ENCODE assay signal across 8 mouse cellular contexts in genomic region chr8:84909162-84909767, GRCm38 (mm10). TPM values are rescaled to one million over a fixed set of nuclear protein-coding genes. Genes with fewer than 3 reads are reported as not detected.
DNase-seq lines count a peak whose midpoint lies in the region; ATAC-seq and TF ChIP-seq lines count a peak whose summit lies in the region.

No protein-coding gene starts in this region.

- no peaks in the 10 kb centered on the region for H3K9me3 ChIP-seq in limb, embryonic 15.5 days
- H3K9me3 ChIP-seq in stomach, postnatal 0 days (ENCODE audit: control insufficient read depth, low read length), result no peaks in the 10 kb centered on the region

- H3K4me1 ChIP-seq in testis, adult 2 months (ENCODE audit: control insufficient read depth, insufficient read depth, low read length), result peaks cover 30% of the 10 kb centered on the region
- peaks cover 31% of the 10 kb centered on the region for H3K4me1 ChIP-seq in limb, embryonic 15.5 days
- 0 out of 2 replicates have a peak, but pooled peaks cover 3% of the 10 kb centered on the region for H3K4me1 ChIP-seq in stomach, postnatal 0 days (replicated peaks; ENCODE audit: control insufficient read depth, insufficient read depth)

- no peaks in the 10 kb centered on the region; the same call in 1 of the 2 replicates for H3K27me3 ChIP-seq in testis, adult 2 months (ENCODE audit: control insufficient read depth, insufficient read depth, low read length)
- H3K27me3 ChIP-seq in limb, embryonic 15.5 days, result peaks cover 39% of the 10 kb centered on the region
- H3K27me3 ChIP-seq in stomach, postnatal 0 days (ENCODE audit: control insufficient read depth, insufficient read depth, low read length), result no peaks in the 10 kb centered on the region

- 46% methylated on average over 20 of the region's 20 CpGs for WGBS in limb, embryonic 15.5 days
- WGBS in stomach, postnatal 0 days, result 49% methylated on average over 20 of the region's 20 CpGs

- ATAC-seq in limb, embryonic 15.5 days (ENCODE audit: insufficient number of reproducible peaks, low FRiP score, low TSS enrichment, low read depth), result no peak
- no peak for ATAC-seq in stomach, postnatal 0 days (ENCODE audit: low FRiP score, low TSS enrichment)

- peak overlapping the region; percentile 89 for H3K4me3 ChIP-seq in gastrocnemius, adult 2 months
- H3K4me3 ChIP-seq in testis, adult 2 months (ENCODE audit: control insufficient read depth, low read depth, low read length), result peak overlapping the region; percentile 57
- peak overlapping the region; percentile 55 for H3K4me3 ChIP-seq in limb, embryonic 15.5 days
- H3K4me3 ChIP-seq in stomach, postnatal 0 days (ENCODE audit: low read depth, low read length), result peak overlapping the region; percentile 53

- no peak for TF ChIP-seq EP300 in stomach, postnatal 0 days (optimal IDR thresholded peaks at IDR 0.05)

- H3K36me3 ChIP-seq in testis, adult 2 months (ENCODE audit: control insufficient read depth, insufficient read depth, low read length), result no peaks in the 10 kb centered on the region
- 0 out of 2 replicates have a peak, but pooled peaks cover 3% of the 10 kb centered on the region for H3K36me3 ChIP-seq in limb, embryonic 15.5 days
- no peaks in the 10 kb centered on the region for H3K36me3 ChIP-seq in stomach, postnatal 0 days (ENCODE audit: control insufficient read depth, insufficient read depth, low read length)

- no peak for TF ChIP-seq POLR2A in testis, adult 2 months (IDR thresholded peaks at IDR 0.05; ENCODE audit: control insufficient read depth, low read depth, low read length)

- peak overlapping the region; percentile 85 for H3K27ac ChIP-seq in gastrocnemius, adult 2 months
- no peak overlapping the region for H3K27ac ChIP-seq in testis, adult 2 months (ENCODE audit: control insufficient read depth, insufficient read depth, low read depth, low read length)
- no peak overlapping the region for H3K27ac ChIP-seq in limb, embryonic 15.5 days
- no peak overlapping the region for H3K27ac ChIP-seq in stomach, postnatal 0 days (replicated peaks)

- no peak for DNase-seq in gastrocnemius, adult 2 months
- DNase-seq in gastrocnemius, postnatal 36 days, result no peak
- DNase-seq in testis, postnatal 14 days (ENCODE audit: low spot score), result no peak
- DNase-seq in stomach, postnatal 0 days (ENCODE audit: low spot score), result no peak
- no peak for DNase-seq in adrenal gland, adult 2 months
- DNase-seq in adipocyte (ENCODE audit: low spot score), result no peak

- intact Hi-C loops in gastrocnemius, adult 2 months (cut with DNase I), result no loop called here
- intact Hi-C loops in gastrocnemius, postnatal 36 days (cut with DNase I), result no loop called here

- TF ChIP-seq CTCF in gastrocnemius, adult 2 months (IDR thresholded peaks at IDR 0.05), result no peak
- TF ChIP-seq CTCF in testis, adult 2 months (IDR thresholded peaks at IDR 0.05; ENCODE audit: control insufficient read depth, insufficient read depth, insufficient replicate concordance, low read depth, low read length), result no peak
- TF ChIP-seq CTCF in stomach, postnatal 0 days (IDR thresholded peaks at IDR 0.05; ENCODE audit: low read depth), result no peak

- H3K4me2 ChIP-seq in limb, embryonic 15.5 days, result peak overlapping the region; percentile 71
- peak overlapping the region; percentile 90 for H3K4me2 ChIP-seq in stomach, postnatal 0 days (replicated peaks; ENCODE audit: low read depth)

- peak overlapping the region; percentile 48 for H3K9ac ChIP-seq in limb, embryonic 15.5 days
- H3K9ac ChIP-seq in stomach, postnatal 0 days (ENCODE audit: low read length), result peak overlapping the region; percentile 73

RNA-seq across cellular contexts. Expression of gene Dnase2a, which starts 0.9 kb away (rescaled TPM):
- 1 to 10 TPM; 4.0 to 8.4 TPM for total RNA-seq in gastrocnemius, adult 2 months (2021)
- 1 to 10 TPM; 3.7 to 5.1 TPM for total RNA-seq in gastrocnemius, postnatal 36 days (2021)
- polyA plus RNA-seq in testis, adult 2 months (2012; rRNA removed), result 1.6 and 2.1 TPM in 2 replicates
- 19.2 and 22.1 TPM in 2 replicates for polyA plus RNA-seq in limb, embryonic 15.5 days (2015; fragmentation: Nextera tagmentation; extraction: Ambion mirVana)
- polyA plus RNA-seq in stomach, postnatal 0 days (2015; fragmentation: Nextera tagmentation; extraction: Ambion mirVana), result 15.9 and 17.4 TPM in 2 replicates
- 10 to 100 TPM; 10.9 to 17.5 TPM for total RNA-seq in adrenal gland, adult 2 months (2021)
- 12.1 and 13.3 TPM in 2 replicates for polyA plus RNA-seq in adrenal gland, adult 2 months (2012; rRNA removed)

RNA-seq across cellular contexts. Expression of gene Klf1, which starts 7.5 kb away (rescaled TPM):
- total RNA-seq in gastrocnemius, adult 2 months (2021), result not detected
- not detected for total RNA-seq in gastrocnemius, postnatal 36 days (2021)
- polyA plus RNA-seq in testis, adult 2 months (2012; rRNA removed), result 0.36 and 0.48 TPM in 2 replicates
- 1.4 and 2.5 TPM in 2 replicates for polyA plus RNA-seq in limb, embryonic 15.5 days (2015; fragmentation: Nextera tagmentation; extraction: Ambion mirVana)
- polyA plus RNA-seq in stomach, postnatal 0 days (2015; fragmentation: Nextera tagmentation; extraction: Ambion mirVana), result 0.51 and 0.82 TPM in 2 replicates
- total RNA-seq in adrenal gland, adult 2 months (2021), result under 1 TPM; 0.17 to 0.23 TPM
- polyA plus RNA-seq in adrenal gland, adult 2 months (2012; rRNA removed), result 0.41 and 0.61 TPM in 2 replicates

RNA-seq across cellular contexts. Expression of gene Gcdh, which starts 15.5 kb away (rescaled TPM):
- 10 to 100 TPM; 33.9 to 51.1 TPM for total RNA-seq in gastrocnemius, adult 2 months (2021)
- 10 to 100 TPM; 25.5 to 45.9 TPM for total RNA-seq in gastrocnemius, postnatal 36 days (2021)
- polyA plus RNA-seq in testis, adult 2 months (2012; rRNA removed), result 8.1 and 10.5 TPM in 2 replicates
- polyA plus RNA-seq in limb, embryonic 15.5 days (2015; fragmentation: Nextera tagmentation; extraction: Ambion mirVana), result 31.1 and 34.3 TPM in 2 replicates
- polyA plus RNA-seq in stomach, postnatal 0 days (2015; fragmentation: Nextera tagmentation; extraction: Ambion mirVana), result 18.5 and 21.1 TPM in 2 replicates
- 10 to 100 TPM; 50.1 to 59.0 TPM for total RNA-seq in adrenal gland, adult 2 months (2021)
- 652 and 657 TPM in 2 replicates for polyA plus RNA-seq in adrenal gland, adult 2 months (2012; rRNA removed)

RNA-seq across cellular contexts. Expression of gene Mast1, which starts 27.9 kb away (rescaled TPM):
- total RNA-seq in gastrocnemius, adult 2 months (2021), result under 1 TPM in 1 of 2 experiments, not detected in 1; 0.17 TPM
- not detected for total RNA-seq in gastrocnemius, postnatal 36 days (2021)
- polyA plus RNA-seq in testis, adult 2 months (2012; rRNA removed), result 1.5 and 1.6 TPM in 2 replicates
- polyA plus RNA-seq in limb, embryonic 15.5 days (2015; fragmentation: Nextera tagmentation; extraction: Ambion mirVana), result 0.34 and 0.35 TPM in 2 replicates
- 0.87 and 1.1 TPM in 2 replicates for polyA plus RNA-seq in stomach, postnatal 0 days (2015; fragmentation: Nextera tagmentation; extraction: Ambion mirVana)
- total RNA-seq in adrenal gland, adult 2 months (2021), result 1 to 10 TPM; 1.5 to 2.8 TPM
- polyA plus RNA-seq in adrenal gland, adult 2 months (2012; rRNA removed), result 3.7 and 4.4 TPM in 2 replicates

RNA-seq across cellular contexts. Expression of gene Syce2, which starts 37.4 kb away (rescaled TPM):
- total RNA-seq in gastrocnemius, adult 2 months (2021), result 1 to 10 TPM; 1.2 to 1.8 TPM
- total RNA-seq in gastrocnemius, postnatal 36 days (2021), result 1 to 10 TPM in 1 of 2 experiments, under 1 TPM in 1; 0.71 to 1.4 TPM
- 101 and 138 TPM in 2 replicates for polyA plus RNA-seq in testis, adult 2 months (2012; rRNA removed)
- polyA plus RNA-seq in limb, embryonic 15.5 days (2015; fragmentation: Nextera tagmentation; extraction: Ambion mirVana), result 58.0 and 70.0 TPM in 2 replicates
- polyA plus RNA-seq in stomach, postnatal 0 days (2015; fragmentation: Nextera tagmentation; extraction: Ambion mirVana), result 25.0 and 27.3 TPM in 2 replicates
- total RNA-seq in adrenal gland, adult 2 months (2021), result 1 to 10 TPM; 8.0 to 8.7 TPM
- 0.80 and 2.1 TPM in 2 replicates for polyA plus RNA-seq in adrenal gland, adult 2 months (2012; rRNA removed)

Comparison
In these comparisons a context has a peak if more than half of its experiments do, and no peak if none do; other contexts are left out.
1. RNA of gene Gcdh, which starts 15.5 kb away (polyA plus RNA-seq): 652 to 657 TPM in adrenal gland, adult 2 months; 31.1 to 34.3 TPM in limb, embryonic 15.5 days, 18.5 to 21.1 TPM in stomach, postnatal 0 days and 8.1 to 10.5 TPM in testis, adult 2 months; every median in the first group is over 10 times any median in the second.
2. Peak in every context shown above with its lines, with median percentiles within 50 percentile points of each other: H3K4me3 ChIP-seq.